Mouse (Mus musculus) right cerebral cortex, postnatal 10 days (tissue): ENCODE measurements around the gene Ltk.

Experiments used
- DNase-seq, 2 experiments: peaks; one replicate each; pipeline ENCODE4 v3.0.0; 2021; ENCODE audit warnings: low spot score in 2 of 2

Ltk gene

DNA sequence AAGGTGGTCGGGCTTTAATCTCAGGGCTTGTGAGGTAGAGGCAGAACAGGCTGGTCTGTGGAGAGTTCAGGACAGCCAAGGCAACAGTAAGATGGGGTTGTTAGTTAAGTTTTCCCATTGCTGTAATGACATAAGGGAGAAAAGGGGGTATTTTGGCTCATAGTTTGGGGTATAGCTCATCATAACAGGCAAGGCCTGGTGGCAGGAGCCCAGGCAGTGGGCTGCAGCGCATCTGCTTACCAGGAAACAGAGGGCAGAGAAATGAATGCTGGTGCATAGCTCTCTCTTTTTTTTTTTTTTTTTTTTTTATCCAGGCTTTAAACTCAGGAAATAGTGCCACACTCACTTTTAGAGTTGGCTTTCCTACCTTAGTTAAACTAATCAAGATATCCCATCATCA lies 57.1 kb downstream of the Ltk start:
- no peak for DNase-seq
